Mouse (Mus musculus) mouse trophoblast stem cell (cell line): ENCODE results near the gene Hmcn2.

Experiments used
- in situ Hi-C, 2 experiments: fragments of 300-500 bp; cut with MseI, MboI; formaldehyde crosslinking; loops; 2 replicates in 1 of 2; 3 replicates in 1 of 2; pipeline ENCODE4 v1.15.1; 2025

Hmcn2 gene

DNA sequence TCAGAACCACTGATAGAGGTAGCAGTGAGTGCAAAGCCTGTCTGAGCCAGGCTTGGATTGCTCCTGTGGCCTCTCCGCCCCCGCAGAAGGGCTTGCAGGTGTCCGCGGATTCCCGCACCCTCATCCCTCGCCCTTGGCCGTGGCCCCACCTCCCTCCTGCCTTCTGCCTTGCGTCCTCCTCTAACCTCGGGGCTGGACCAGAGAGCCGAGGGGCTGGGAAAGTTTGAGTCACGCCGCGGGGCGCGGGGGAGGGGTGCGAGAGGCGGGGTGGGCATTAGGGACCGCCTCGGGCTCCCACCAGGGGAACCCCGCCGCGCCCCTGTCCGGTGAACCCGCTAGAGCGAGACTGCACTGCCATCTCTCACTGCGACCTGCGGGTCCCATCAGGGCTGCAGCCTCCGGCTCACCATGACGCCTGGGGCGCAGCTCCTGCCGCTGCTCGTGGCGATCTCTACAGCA, at the start of gene Hmcn2:
Gene Hmcn2 (plus strand): TSS at position 409 of the 459 bp plus-strand sequence.
- in situ Hi-C loops = no loop called here

DNA sequence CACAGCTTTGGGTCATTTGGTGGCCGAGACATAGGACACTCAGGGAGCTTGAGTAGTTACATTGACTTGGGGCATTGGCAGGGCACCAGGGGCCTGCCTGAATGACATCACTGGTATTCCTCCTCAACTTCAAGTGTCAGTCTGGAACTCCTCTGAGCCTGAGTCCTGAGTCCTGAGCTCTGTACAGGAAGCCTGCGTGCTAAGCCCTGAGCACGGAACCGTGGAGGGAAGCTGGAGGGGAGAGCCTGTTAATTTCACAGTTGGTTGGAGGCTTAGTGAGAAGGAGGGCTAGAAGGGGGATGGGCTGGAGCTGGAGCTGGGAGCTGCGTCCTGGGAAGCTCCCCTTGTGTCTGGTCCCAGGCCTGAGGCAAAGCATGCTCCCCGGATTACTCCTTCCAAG, 46.8 kb upstream of the Hmcn2 start:
- in situ Hi-C loops = no loop called here

DNA sequence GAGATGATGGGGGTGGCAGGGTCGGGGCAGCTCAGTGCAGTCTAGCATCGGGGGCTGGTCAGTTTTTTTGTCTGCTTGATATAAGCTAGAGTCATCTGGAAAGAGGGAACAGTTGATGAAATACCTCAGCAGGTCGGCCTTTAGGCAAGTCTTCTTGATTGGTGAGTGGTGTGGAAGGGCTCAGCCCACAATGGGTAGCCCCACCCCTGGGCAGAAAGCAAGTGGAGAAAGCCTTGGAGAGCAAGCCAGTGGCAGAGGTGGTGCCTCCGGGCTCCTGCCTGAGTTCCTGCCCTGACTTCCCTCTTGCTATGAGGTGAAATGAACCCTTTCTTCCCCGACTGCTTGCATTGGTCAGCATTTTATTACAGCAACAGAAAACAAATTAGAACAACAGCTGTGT, 45.6 kb upstream of the Hmcn2 start:
- in situ Hi-C loops = no loop called here

DNA sequence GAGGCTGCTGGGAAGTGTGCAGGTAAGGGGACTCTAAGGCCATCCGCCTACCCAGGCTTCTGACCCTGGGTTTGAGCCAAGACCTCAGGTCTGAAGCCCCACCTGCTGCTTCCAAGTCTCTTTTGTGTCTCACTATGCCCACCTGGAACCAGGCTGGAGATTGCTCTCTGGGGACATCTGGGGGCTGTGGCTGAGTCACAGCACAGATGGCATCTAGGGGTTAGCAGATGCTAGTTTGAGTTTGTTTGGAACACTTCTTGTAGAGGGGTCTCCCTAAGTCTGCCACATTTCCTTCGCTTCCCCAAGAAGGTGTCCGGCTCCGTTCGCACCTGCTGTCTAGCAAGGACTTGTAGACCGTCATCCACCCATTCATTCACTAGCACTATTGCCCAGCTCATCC, 45.0 kb upstream of the Hmcn2 start:
- in situ Hi-C loops = no loop called here

DNA sequence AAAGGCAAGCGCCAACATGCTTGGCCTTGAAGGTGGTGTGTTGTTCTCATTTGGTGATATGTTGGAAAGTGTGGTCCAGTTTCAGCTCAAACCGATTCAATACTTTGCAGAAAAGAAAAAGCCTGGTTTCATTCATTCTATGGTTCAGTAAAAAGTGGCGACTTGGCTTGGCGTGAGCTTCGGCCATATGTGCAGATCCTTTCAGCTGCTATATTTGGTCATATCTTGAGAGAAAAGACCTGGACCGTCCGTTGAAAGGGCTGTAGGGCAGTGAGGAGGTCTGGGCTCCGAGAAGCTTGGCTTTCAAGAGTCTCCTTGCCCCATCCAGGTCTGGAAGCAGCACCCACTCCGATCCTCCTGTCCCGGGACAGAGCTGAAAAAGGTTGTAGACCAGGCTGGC, 44.4 kb upstream of the Hmcn2 start:
- in situ Hi-C loops = no loop called here

DNA sequence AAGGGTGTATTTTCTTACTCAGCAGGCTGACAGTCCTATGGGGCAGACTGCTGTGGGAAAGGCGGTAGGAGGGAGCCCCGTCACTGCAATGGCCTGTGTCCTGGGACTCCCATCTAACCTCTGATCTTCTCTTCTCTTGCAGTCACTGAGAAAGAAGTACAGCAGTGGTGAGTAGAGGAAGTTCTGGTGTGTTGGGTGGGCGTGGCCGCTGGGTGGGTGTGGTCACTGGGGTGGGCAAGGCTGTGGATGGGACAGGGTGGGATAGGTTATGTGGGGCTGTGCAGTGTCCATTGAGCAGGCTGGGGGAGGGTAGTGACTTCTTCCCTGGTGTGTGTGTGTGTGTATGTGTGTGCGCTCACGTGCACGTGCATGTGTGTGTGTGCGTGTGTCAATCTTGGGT, 43.7 kb upstream of the Hmcn2 start:
- in situ Hi-C loops = no loop called here

DNA sequence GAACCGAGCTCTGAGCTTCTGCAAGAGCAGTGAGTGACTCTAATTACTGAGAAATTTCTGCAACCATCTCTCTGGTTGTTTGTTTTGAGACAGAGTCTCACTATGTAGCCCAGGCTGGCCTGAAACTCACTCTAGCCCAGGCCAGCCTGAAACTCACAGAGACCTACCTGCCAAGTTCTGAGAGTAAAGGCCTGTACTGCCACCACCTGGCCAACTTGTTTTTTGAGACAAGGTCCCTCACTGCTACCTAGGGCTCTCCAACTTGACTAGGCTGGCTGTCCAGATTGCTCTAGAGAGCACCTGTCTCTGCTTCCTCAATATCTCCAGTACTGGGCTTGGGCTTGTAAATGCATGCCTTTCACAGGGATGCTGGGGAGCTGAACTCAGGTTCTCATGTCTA, 43.1 kb upstream of the Hmcn2 start:
- in situ Hi-C loops = no loop called here

DNA sequence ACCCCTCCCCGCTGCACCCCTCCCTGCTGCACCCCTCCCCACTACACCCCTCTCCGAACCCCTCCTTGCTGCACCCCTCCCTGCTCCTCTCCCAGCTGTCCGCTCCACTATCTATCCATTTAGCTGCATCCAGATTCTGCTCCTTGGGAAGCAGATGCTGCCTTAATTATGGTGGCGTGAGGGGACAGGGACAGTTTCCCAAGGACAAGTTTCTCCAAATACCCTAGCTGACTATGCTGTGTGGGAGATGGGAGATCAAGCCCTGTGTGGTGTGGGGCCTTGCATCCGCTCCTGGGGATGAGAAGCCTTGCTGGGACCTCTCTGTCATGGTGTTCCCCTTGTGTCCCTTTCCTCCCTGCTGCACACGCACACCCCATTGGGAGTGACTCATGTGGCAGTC, 39.2 kb upstream of the Hmcn2 start:
- in situ Hi-C loops = no loop called here

DNA sequence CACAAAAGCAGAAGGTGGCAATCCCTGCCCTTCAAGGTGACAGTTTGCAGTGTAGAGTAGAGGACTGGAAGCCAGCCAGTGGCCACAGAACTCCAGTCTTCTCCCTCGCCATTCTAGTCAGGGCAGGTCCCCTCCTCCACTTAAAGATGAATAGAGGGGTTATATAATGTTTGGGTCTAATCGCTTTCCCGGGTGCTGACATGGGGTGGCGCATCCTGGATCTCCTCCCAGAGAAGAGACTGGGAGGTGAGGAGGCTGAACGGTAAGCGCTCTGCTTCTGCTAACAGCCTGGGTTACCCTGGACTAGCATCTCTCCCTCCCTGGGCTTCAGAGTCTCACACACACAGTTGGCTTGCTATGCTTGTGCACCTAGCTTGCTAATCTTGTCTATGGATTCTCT, 36.4 kb upstream of the Hmcn2 start:
- in situ Hi-C loops = no loop called here

DNA sequence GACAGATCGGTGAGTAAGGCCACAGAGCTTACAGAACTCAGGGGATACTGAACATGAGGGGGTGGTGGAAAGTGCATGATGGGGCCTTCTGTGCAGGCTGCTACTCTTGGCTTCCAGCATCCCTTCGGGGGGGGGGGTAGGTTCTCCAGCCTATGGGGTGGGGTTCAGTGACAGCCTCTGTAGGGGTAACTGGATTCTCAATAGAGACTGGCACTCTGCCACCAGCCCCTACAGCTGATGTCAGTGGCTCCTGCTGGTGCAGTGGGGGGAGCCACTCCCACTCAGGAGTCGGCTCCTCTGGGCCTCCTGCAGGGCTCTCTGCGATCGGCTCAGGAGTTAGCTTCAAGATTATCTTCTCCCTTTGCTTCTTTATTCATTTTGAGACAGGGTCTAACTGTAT, 35.7 kb upstream of the Hmcn2 start:
- in situ Hi-C loops = no loop called here

DNA sequence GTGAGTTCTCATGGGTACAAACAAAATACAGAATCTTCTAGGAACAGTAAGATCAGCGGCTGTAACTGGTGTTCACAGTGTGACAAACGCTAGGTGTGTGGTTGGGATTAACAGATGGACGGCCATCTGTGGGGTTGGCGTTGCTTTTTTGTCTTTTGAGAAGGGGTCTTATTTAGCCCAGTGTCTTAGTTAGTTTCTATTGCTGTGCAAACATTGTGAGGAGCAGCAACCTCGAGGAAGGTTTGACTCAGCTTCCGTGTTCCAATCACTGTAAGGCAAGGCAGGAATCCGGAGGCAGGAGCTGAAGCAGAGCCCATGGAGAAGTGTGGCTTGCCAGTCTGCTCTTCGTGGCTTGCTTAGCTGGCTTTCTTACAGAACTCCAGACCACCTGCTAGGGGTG, 33.1 kb upstream of the Hmcn2 start:
- in situ Hi-C loops = no loop called here

DNA sequence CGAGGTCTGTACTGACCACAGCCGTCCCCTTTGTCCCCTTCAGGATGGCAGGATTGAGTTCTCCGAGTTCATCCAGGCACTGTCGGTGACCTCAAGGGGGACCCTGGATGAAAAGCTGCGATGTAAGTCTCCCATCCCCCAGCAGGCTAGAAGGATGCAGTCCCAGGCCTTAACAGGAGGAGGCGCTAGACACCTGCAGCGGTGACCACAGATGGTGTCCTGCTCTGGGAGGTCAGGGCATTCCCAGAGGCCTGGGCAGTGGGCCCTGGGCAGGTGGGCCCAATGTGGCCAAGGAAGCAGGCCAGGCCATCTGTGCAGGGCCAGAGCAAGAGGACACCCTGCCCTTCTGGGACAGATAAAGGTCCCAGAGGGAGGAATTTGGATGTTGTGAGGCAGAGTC, 31.9 kb upstream of the Hmcn2 start:
- in situ Hi-C loops = no loop called here

DNA sequence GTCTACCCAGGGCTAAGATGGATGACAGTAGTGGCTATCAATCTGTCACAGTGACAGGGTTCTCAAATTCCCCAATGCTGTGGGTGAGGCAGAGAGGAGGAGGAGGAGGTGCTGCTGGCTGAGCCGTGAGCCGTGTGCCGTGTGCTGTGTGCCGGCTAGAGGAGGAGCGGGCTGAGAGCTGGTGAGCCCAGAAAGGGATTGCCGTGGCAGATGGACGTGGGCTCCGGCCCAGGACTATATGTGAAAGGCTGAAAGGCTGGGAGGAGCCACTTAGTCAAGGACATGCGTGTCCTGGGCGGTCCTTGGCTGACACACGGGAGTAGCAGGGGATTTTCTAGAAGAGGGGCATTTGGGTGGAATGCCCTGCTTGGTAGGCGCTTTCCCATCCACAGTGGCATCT, 31.3 kb upstream of the Hmcn2 start:
- in situ Hi-C loops = no loop called here

DNA sequence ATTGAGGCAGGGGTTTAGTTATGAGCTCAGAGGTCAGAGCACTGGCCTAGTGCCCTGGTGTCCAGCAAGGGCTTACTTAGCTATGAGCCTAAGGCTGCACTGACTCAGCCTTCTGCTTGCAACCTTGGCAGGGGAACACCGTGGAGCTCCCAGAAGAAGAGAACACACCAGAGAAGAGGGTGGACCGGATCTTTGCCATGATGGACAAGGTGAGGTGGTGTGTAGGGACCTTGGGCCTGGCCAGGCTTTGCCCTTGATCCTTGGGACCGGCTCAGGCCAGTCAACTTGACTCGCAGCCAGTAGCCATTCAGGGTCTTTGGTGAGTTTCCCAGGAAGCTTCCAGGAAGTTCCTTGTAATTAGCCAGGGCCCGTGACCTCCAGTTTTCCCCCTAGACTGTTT, 29.7 kb upstream of the Hmcn2 start:
- in situ Hi-C loops = no loop called here

DNA sequence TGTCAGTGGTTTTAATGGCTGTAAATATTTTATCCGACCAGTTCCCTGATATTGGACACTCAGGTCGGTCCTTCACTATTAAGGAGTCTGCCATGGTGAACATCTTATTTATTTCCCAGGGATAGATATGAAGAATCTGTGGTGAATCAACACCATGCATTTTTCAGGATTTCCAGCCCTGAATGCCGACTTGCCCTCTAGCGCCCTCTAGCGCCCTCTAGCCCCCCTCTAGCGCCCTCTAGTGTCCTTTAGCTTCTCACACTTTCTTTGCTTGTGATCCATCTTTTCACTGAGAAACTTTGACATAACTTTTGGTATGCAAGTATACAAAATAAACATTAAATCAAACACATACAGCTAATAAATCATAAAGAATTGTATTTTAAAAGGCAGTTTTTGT, 22.8 kb upstream of the Hmcn2 start:
- in situ Hi-C loops = no loop called here

DNA sequence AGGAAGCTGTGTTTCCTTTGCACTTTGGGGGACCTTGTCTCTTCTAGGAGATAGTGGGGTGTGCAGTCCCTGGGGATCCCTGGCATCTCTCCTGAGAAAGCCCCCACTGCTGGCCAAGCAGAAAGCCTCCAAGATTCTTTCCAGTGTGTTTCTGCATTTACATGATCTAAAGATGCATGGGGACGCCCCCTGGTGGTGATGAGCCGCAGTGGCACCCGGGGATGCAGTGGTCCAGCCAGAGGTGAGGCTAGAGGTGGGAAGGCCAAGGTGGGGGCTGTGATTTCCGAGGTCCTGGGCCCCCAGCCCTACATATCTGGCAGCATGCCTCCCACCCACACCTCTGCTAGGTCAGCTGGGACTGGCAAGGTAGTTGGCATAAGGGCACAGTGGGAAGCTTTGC, 19.2 kb upstream of the Hmcn2 start:
- in situ Hi-C loops = no loop called here

DNA sequence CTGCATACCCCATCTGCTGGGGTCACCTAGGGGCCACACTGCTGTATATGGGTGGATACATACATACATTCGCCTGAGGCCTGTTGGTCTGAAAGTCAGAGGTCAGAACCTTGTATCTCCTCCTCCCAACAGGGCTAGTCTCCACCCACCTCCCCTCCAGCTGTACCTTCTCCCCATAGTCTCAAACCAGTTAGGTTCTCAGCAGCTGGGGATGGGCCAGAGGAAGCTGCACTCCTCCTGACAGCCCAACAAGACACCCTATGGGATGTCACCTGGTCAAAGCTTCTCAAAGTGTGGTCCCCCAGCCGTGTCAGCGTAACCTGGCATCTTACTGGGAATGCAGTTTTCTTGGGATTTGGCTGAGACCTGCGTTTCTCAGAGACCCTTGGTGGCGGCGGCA, 17.8 kb upstream of the Hmcn2 start:
- in situ Hi-C loops = no loop called here

DNA sequence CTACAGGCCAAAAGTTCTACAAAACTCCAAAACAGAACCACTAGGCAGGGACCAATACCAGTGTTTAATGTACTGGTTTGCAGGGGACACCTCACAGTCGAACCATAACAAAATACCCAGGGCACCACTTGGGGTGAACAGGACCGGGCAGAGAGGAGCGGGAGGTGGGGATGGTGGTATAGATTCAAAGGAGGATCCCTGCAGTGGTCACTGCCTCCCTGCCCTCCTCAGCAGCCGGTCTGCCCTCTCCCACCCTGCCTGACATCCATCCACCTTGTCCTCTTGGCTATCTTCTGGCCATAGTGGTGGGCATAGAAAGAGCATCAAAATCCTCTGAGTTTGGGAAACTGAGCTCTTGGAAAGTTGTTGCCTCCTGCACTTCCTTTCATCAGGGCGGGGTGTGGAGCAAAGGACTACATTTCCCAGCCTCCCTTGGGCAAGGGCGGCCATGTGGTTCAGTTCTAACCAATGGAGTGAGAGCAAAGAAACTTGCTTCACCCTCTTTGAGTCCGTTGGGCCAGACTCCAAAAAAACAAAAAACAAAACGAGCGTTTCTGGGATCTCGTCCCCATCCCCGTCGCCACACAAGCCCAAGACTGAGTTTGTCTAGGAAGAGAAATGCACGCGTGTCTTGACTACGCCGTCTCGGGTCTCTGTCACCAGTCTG, 16.5 kb upstream of the Hmcn2 start:
- in situ Hi-C loops = no loop called here

DNA sequence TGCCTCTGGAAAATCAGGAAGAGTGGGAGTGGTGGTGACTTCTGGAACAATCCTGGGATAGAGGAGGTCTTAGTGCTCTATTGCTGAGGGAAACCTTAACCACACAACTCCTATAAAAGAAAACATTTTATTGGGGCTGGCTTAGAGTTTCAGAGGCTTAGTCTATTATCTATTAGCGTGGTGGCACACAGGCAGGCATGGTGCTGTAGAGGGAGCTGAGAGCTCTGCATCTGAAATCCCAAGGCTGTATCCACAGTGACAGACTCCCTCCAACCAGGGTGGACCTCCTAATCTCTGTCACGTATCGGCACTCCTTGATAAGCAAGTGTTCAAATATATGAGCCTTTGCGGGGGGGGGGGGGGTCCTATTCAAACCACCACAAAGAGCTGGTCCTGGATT, 15.4 kb upstream of the Hmcn2 start:
- in situ Hi-C loops = no loop called here

DNA sequence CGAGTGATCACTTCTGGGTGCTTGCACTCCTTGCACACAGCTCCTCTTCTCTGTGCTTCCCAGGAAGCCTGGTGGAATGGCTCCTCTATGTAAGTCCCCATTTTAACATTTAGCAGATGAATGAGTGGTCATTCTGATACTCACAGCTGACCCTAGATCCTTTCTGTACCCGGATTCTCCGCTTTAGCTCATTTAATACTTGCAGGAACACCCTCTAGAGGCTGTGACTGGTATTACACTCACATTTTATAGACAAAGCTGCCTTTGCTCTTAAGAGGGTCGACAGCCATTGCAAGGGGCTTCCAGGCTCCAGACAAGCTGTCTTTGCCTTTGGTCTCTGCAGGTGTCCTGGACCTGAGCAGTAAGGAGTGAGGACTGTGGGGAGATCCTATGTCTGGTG, 14.9 kb upstream of the Hmcn2 start:
- in situ Hi-C loops = no loop called here

DNA sequence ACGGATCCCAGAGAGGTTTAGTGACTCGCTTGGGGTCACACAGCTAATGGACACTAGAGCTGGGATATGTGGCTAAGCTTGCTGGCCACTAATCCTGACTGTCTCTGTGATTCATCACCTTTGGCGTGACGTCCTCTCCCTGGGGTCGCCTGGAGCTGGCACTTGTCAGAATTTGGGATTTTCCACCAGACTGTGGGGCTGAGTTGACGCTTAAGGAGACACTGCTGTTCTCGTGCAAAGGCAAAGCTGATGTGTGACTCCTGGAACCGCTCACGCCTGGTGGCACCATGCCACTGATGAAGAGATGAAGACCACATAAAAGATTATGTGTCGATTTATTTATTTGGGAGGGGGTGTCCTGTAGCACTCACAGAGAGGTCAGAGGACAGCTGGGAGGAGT, 14.2 kb upstream of the Hmcn2 start:
- in situ Hi-C loops = no loop called here

DNA sequence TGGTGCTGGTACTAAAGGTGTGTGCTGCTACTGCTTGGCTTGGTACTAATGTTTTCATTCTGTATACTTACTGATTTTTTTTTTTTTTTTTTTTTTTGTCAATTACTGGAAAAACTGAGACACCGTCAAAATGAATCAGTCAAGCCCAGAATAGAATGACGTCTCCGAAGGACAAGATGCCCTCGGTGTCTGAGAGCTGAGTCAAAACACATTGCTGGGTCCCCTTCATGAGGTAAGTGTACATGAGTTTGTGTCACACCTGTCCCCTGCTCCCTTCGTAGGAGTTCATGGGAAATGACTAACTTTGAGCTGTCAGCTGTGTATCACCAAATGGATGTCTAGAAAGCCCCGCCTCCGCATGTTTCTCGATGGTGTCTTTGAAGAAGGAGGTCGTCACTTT, 11.0 kb upstream of the Hmcn2 start:
- in situ Hi-C loops = no loop called here

DNA sequence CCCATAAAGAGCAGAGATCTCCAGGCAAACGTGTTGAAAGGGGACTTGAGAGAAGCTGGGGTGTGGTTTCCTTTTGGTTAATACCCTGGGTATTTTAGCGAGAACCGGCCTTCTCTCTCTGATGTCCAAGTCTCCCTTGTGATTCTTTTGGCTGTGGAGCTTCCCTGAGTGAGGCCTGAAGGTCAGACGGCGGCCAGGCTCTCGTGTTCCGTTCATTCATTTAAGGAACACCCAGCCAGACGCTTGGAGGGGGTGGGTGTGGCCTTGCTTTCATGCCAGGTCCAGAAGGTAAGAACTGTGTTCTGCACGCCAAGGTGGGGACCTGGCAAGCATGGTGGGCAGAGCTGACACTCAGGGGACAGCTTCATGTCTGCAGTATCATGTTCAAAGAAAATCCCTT, 10.0 kb upstream of the Hmcn2 start:
- in situ Hi-C loops = no loop called here
